12 mouse cellular contexts compared by ENCODE assay signal in genomic region chr12:25768644-25769043, GRCm38 (mm10).
DNase-seq lines count a peak whose midpoint lies in the region; ATAC-seq lines count a peak whose summit lies in the region.
"Had no signal": no experiment of that assay in that cellular context is flagged by ENCODE, and none has a peak within 500 bp of the region (broad histone marks: within the 10 kb centered on the region; RNA-seq: fewer than 3 reads in every experiment).

No protein-coding gene starts in this region.

- peaks cover 5% of the 10 kb centered on the region for H3K4me1 ChIP-seq in heart, embryonic 12.5 days (replicated peaks)
- H3K4me1 ChIP-seq: heart, embryonic 10.5 days had no signal

- no peak overlapping the region for H3K4me3 ChIP-seq in heart, embryonic 12.5 days
- H3K4me3 ChIP-seq: embryonic facial prominence, embryonic 15.5 days; heart, embryonic 10.5 days; neural tube, embryonic 13.5 days had no signal

- peak; percentile 20 for DNase-seq in cerebellum, adult 11 months
- DNase-seq in cerebellum, adult 9-10 months, result no peak
- DNase-seq in kidney, postnatal 4 days, result peak; percentile 56 to 70
- no peak for DNase-seq in kidney, adult 11 months
- peak; percentile 48 for DNase-seq in testis, postnatal 10 days (ENCODE audit: low spot score)
- DNase-seq in testis, postnatal 14 days (ENCODE audit: low spot score), result no peak
- no peak for DNase-seq in frontal cortex, postnatal 10 days (ENCODE audit: low spot score in 2 of 2)
- DNase-seq: thymus, postnatal 36 days had no signal

- WGBS in heart, embryonic 12.5 days, result 44% methylated on average over 5 of the region's 5 CpGs

- H3K9me3 ChIP-seq in heart, embryonic 12.5 days (replicated peaks), result no peaks in the 10 kb centered on the region
- H3K9me3 ChIP-seq: embryonic facial prominence, embryonic 15.5 days; heart, embryonic 10.5 days; neural tube, embryonic 13.5 days had no signal

- no peaks in the 10 kb centered on the region for H3K27me3 ChIP-seq in heart, embryonic 12.5 days (replicated peaks)
- H3K27me3 ChIP-seq: embryonic facial prominence, embryonic 15.5 days; neural tube, embryonic 13.5 days had no signal

- ATAC-seq in heart, embryonic 12.5 days (ENCODE audit: insufficient number of reproducible peaks, low FRiP score), result no peak

- no peaks in the 10 kb centered on the region for H3K36me3 ChIP-seq in heart, embryonic 12.5 days
- H3K36me3 ChIP-seq: embryonic facial prominence, embryonic 15.5 days; heart, embryonic 10.5 days; neural tube, embryonic 13.5 days had no signal

- H3K4me2 ChIP-seq in heart, embryonic 12.5 days, result no peak overlapping the region
- H3K4me2 ChIP-seq: embryonic facial prominence, embryonic 15.5 days; neural tube, embryonic 13.5 days had no signal

- no peak overlapping the region; the same call in 1 of the 2 replicates for H3K9ac ChIP-seq in heart, embryonic 12.5 days
- H3K9ac ChIP-seq: embryonic facial prominence, embryonic 15.5 days; neural tube, embryonic 13.5 days had no signal

- no peak overlapping the region for H3K27ac ChIP-seq in heart, embryonic 12.5 days (ENCODE audit: poor library complexity, severe bottlenecking)
- H3K27ac ChIP-seq: embryonic facial prominence, embryonic 15.5 days; heart, embryonic 10.5 days; neural tube, embryonic 13.5 days had no signal

Comparison
In these comparisons a context has a peak if more than half of its experiments do, and no peak if none do; other contexts are left out.
1. DNase-seq: peak in cerebellum, adult 11 months (single experiment), kidney, postnatal 4 days (2 of 2) and testis, postnatal 10 days (single experiment); none in cerebellum, adult 9-10 months (single experiment), kidney, adult 11 months (single experiment), testis, postnatal 14 days (single experiment) and frontal cortex, postnatal 10 days (0 of 2).